Mouse (Mus musculus) embryo, embryonic 10 days (tissue): ENCODE data around the gene Krtap16-3.

ENCODE experiments used
- DNase-seq: peaks from one replicate; pipeline ENCODE4 v3.0.0-alpha.2; 2015; ENCODE audit warnings: low spot score

Gene Krtap16-3

GRCm38 (mm10) chr16:88962773-88963172, at the start of gene Krtap16-3:
Krtap16-3 (minus strand) TSS chr16:88962873.
- no peak for DNase-seq

DNA sequence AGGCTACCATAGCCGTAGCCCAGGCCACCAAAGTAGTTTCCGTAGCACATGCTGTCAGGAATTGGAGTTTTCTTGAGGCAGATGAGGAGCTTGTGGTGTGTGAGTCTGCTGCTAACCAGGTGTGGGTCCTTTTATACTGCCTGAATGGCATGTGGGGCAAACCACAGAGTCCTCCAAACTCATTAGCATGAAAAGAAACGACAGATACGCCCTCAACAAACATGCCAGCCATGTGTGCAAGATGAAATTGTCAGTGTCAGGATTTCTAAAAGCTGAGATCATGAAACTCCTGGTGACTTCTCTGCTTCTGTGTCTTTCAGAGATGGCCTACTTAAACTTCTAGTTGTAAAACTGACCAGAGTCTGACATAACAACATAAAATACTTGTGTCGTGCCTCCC, 48.0 kb upstream of the Krtap16-3 start, which contains the start of gene Krtap22-2:
TSS of gene Krtap22-2 (minus strand) at position 101 of the 400 bp plus-strand sequence.
- DNase-seq, result no peak

DNA sequence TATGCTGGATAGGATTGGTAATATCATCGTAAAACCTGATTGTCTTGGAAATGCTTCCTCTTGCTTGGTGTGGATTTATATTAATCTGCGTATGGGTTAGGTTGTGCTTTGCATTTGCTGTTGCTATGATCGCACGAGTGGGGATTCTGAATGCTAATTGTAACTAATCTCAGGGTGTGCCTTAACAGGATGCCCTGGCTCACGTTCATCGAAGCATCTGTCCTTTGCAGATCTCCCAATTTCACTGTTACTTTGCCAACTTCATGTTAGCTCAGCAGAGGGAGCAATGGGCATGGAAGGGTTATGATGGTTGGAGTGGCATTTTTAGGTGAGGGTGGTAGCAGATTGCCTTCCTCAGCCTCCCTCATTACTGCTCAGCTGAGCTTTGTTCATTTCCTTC, 21.6 kb downstream of the Krtap16-3 start:
- no peak for DNase-seq

DNA sequence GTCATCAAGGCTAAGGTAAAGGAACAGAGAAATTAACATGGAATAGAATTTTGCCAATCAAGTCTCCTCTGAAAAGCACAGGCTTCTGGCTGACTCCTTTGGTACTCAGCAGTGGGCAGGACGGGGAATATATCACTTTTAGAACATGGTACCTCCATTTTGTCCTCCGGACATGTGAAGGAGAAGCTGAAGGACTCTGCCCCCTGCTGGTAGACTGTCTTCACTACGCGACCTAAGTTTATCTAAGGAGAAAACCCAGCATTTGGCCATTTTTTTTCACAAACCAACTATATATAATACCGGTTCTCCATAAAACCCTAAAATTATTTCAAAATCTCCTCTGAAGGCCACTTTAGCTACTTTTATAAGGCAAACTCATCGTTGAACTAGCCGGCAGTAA, 24.4 kb downstream of the Krtap16-3 start:
- DNase-seq, result peak; percentile 61

- DNase-seq, result no peak
Measured at GRCm38 (mm10) chr16:88932165-88932564, 30.5 kb downstream of the Krtap16-3 start, which contains the start of gene Krtap19-9b. Krtap19-9b (minus strand) TSS chr16:88932265.
